Mouse (Mus musculus): Measurements from ENCODE around the gene Hist1h2ai.
A peak's percentile ranks its signal among the peaks of the same experiment; 100 is the strongest.

Gene Hist1h2ai

GRCm38 (mm10) chr13:21729544-21729943, 13.3 kb downstream of the Hist1h2ai start:
- DNase-seq: no peak

- DNase-seq: no peak
Observed at GRCm38 (mm10) chr13:21733466-21733865, 17.2 kb downstream of the Hist1h2ai start.

- DNase-seq: no peak
Observed at GRCm38 (mm10) chr13:21734010-21734905, 18.0 kb downstream of the Hist1h2ai start.

- peak; percentile 81 for DNase-seq
Observed at GRCm38 (mm10) chr13:21734906-21735767, 18.9 kb downstream of the Hist1h2ai start, which contains the start of gene Hist1h4j. Hist1h4j (plus strand) TSS chr13:21735064.

GRCm38 (mm10) chr13:21745006-21745405, 28.8 kb downstream of the Hist1h2ai start:
- no peak for DNase-seq

GRCm38 (mm10) chr13:21749387-21750158, 33.4 kb downstream of the Hist1h2ai start:
- no peak for DNase-seq

- peak; percentile 93 for DNase-seq
Observed at GRCm38 (mm10) chr13:21750159-21751017, 34.2 kb downstream of the Hist1h2ai start, which contains the start of gene Hist1h4k. Hist1h4k (minus strand) TSS chr13:21750505.

- no peak for DNase-seq
Observed at GRCm38 (mm10) chr13:21751417-21751816, 35.2 kb downstream of the Hist1h2ai start.

- no peak for DNase-seq
Observed at GRCm38 (mm10) chr13:21751827-21752226, 35.6 kb downstream of the Hist1h2ai start.

- no peak for DNase-seq
Observed at GRCm38 (mm10) chr13:21752356-21752755, 36.1 kb downstream of the Hist1h2ai start.

- DNase-seq: no peak
Observed at GRCm38 (mm10) chr13:21753051-21753523, 36.9 kb downstream of the Hist1h2ai start.

GRCm38 (mm10) chr13:21753524-21754285, 37.5 kb downstream of the Hist1h2ai start, which contains the start of the genes Hist1h2ak and Hist1h2bn:
Hist1h2ak (minus strand) TSS chr13:21753827.
Hist1h2bn (plus strand) TSS chr13:21754123.
- DNase-seq: peak; percentile 16

- DNase-seq: peak; percentile 51
Observed at GRCm38 (mm10) chr13:21754294-21755001, 38.2 kb downstream of the Hist1h2ai start.

GRCm38 (mm10) chr13:21755707-21756106, 39.5 kb downstream of the Hist1h2ai start:
- DNase-seq: no peak

Measured in right cerebral cortex, postnatal 4 days (tissue).